Mouse (Mus musculus) liver, postnatal 0 days (tissue): ENCODE data around the gene 3100002H09Rik.

Experiments
- CTCF ChIP-seq: sonication (generic); IDR thresholded peaks from 2 replicates; pipeline ENCODE4 v1.5.1; 2016; ENCODE audit warnings: antibody characterized with exemption, low read depth
- EP300 ChIP-seq: IDR thresholded peaks from 2 replicates; pipeline ENCODE4 v1.6.1; 2016; ENCODE audit warnings: antibody characterized with exemption, low read depth, mild to moderate bottlenecking

GRCm38 (mm10) chr4:124563371-124563770 lies 47.2 kb downstream of the 3100002H09Rik start:
- no peak for TF ChIP-seq CTCF
- TF ChIP-seq EP300: no peak
